Mouse (Mus musculus) ovary, adult 2 months (tissue): ENCODE measurements around the gene Itm2a. TPM values are rescaled to one million over a fixed set of nuclear protein-coding genes. Genes with fewer than 3 reads are reported as not detected.

Experiments
- polyA plus RNA-seq: library from polyadenylated mRNA; depleted of rRNA; stranded (reverse); fragments of >200 nt; gene quantifications from 2 replicates; pipeline ENCODE4 v1.2.3, GENCODE M21; 2012; rRNA removed

Gene Itm2a
- polyA plus RNA-seq: 29.2 and 31.0 TPM in 2 replicates

GRCm38 (mm10) chrX:107402915-107403912 lies at the start of gene Itm2a:
TSS of gene Itm2a (minus strand) at chrX:107403376.

Other genes starting within 250 kb of the Itm2a start
- not detected in 2 replicates for gene Gpr174, start 147.5 kb downstream of the Itm2a start, polyA plus RNA-seq